Mouse (Mus musculus): ENCODE data around the gene Traf5.

- TF ChIP-seq CTCF (IDR thresholded peaks at IDR 0.05; ENCODE audit: extremely low read depth, insufficient read length, insufficient replicate concordance, low read depth, low read length), result no peak
- no peak for TF ChIP-seq POLR2A (IDR thresholded peaks at IDR 0.05; ENCODE audit: low read depth, low read length)
These were observed 103.3 kb downstream of the Traf5 start for GRCm38 (mm10) chr1:191989060-191989459.
